Mouse (Mus musculus) embryonic facial prominence, embryonic 13.5 days (tissue): ENCODE measurements at regions not wholly inside any gene's neighbourhood (a gene's known extent, or its start where the extent isn't known, plus 50 kb on each side); places are given as distances from the start of the nearest gene placed in this dataset.

ENCODE experiments used
- ATAC-seq: fragments of 200-750 bp; cut with Nextera tagmentation; 2 replicates; pipeline ENCODE4 v1.8.0; 2017; ENCODE audit warnings: low read depth; ENCODE audit not compliant: insufficient number of reproducible peaks, insufficient read depth, low FRiP score, low TSS enrichment
- H3K27ac ChIP-seq: fragments of 300-500 bp; sonication (generic); 2 replicates; pipeline ENCODE4 v1.5.1; 2015; ENCODE audit warnings: moderate library complexity, mild to moderate bottlenecking, inconsistent platforms
- H3K27me3 ChIP-seq: fragments of 300-500 bp; sonication (generic); 2 replicates; pipeline ENCODE4 v1.6.1; 2015; ENCODE audit warnings: mild to moderate bottlenecking, inconsistent platforms
- H3K36me3 ChIP-seq: fragments of 300-500 bp; sonication (generic); 2 replicates; pipeline ENCODE4 v1.6.1; 2015; ENCODE audit warnings: mild to moderate bottlenecking, inconsistent platforms
- H3K4me1 ChIP-seq: fragments of 300-500 bp; sonication (generic); 2 replicates; pipeline ENCODE4 v1.6.1; 2015; ENCODE audit warnings: inconsistent platforms
- H3K4me2 ChIP-seq: fragments of 300-500 bp; sonication (generic); 2 replicates; pipeline ENCODE4 v1.6.1; 2015; ENCODE audit warnings: moderate library complexity, mild to moderate bottlenecking, inconsistent platforms
- H3K4me3 ChIP-seq: fragments of 300-500 bp; sonication (generic); 2 replicates; pipeline ENCODE4 v1.5.1; 2015; ENCODE audit warnings: mild to moderate bottlenecking, inconsistent platforms
- H3K9ac ChIP-seq: fragments of 300-500 bp; sonication (generic); 2 replicates; pipeline ENCODE4 v1.6.1; 2015; ENCODE audit warnings: mild to moderate bottlenecking, inconsistent platforms
- H3K9me3 ChIP-seq: fragments of 300-500 bp; sonication (generic); 2 replicates; pipeline ENCODE4 v1.6.1; 2016; ENCODE audit warnings: inconsistent platforms
- WGBS: fragments of 180-500 bp; shearing (Covaris S2); methylation state at CpG from one replicate; pipeline ENCODE4 v1.1.7; 2015; ENCODE audit warnings: mixed read lengths; 5-methylcytosine and 5-hydroxymethylcytosine counted together

DNA sequence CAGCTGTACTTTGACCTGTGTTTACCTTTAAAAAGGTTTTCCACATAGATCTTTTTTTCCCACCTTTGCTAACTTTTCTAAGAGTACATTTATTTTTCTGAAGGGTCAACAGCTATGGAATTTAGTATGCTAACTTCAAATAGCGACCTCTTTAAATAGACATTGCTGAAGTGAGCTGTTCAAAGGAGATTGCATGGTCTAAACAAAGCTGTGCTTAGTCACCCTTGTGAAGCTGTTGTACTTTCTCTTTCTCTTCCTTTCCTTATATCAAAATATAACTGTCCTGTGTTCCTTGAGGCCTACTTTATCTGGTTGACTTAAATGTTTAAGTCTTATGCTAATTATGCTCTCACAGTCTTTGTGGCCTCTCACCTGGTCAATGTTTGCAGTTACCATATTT, 1416.2 kb upstream of the Zeb2 start:
- 61% methylated on average over 1 of the region's 1 CpGs for WGBS

GRCm38 (mm10) chr2:46530686-46531085, 1413.5 kb upstream of the Zeb2 start:
- Histone ChIP-seq H3K4me3 (no peak overlapping the region), H3K4me1 (no peaks in the 10 kb centered on the region), H3K9ac (no peak overlapping the region), H3K27ac (no peak overlapping the region), H3K36me3 (no peaks in the 10 kb centered on the region), H3K9me3 (no peaks in the 10 kb centered on the region), H3K4me2 (no peak overlapping the region), H3K27me3 (no peaks in the 10 kb centered on the region)
- WGBS = 83% methylated on average over 1 of the region's 1 CpGs
- no peak for ATAC-seq

More for the DNA sequence above, 1416.2 kb upstream of the Zeb2 start:
- Histone ChIP-seq H3K4me1 (peaks cover 4% of the 10 kb centered on the region; the same call in 1 of the 2 replicates), H3K4me3 (no peak overlapping the region), H3K27ac (no peak overlapping the region), H3K9me3 (no peaks in the 10 kb centered on the region), H3K27me3 (no peaks in the 10 kb centered on the region), H3K36me3 (no peaks in the 10 kb centered on the region), H3K9ac (no peak overlapping the region), H3K4me2 (no peak overlapping the region)
- ATAC-seq = no peak

GRCm38 (mm10) chr2:46525223-46525622, 1408.0 kb upstream of the Zeb2 start:
- ATAC-seq = no peak
- 78% methylated on average over 4 of the region's 4 CpGs for WGBS
- no peaks in the 10 kb centered on the region for H3K27me3 ChIP-seq

DNA sequence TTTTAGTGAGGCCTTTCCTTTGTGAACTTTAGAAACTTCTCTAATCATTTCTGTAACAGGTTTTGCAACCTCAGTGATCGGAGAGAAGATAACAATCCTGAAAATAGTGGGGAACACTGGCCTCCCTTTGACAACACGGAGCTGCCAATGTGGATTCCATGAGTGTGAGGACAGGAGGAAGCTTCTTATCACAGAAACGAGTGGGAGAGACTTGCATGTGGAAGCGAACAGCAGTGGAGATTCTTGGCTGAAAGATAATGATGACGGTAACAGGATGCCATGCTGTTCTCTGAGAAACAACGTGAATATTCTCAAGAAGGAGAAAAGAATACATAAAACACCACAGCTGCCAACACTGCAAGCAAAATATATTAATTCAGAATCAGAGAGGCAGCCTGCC, 1407.4 kb upstream of the Zeb2 start:
- no peak for ATAC-seq
- H3K4me3 ChIP-seq = no peak overlapping the region
- no peaks in the 10 kb centered on the region for H3K9me3 ChIP-seq
- no peak overlapping the region for H3K4me2 ChIP-seq
- no peak overlapping the region for H3K9ac ChIP-seq
- 61% methylated on average over 6 of the region's 6 CpGs for WGBS
- H3K36me3 ChIP-seq = no peaks in the 10 kb centered on the region
- no peaks in the 10 kb centered on the region for H3K27me3 ChIP-seq
- H3K4me1 ChIP-seq = no peaks in the 10 kb centered on the region
- H3K27ac ChIP-seq = no peak overlapping the region

More at GRCm38 (mm10) chr2:46525223-46525622, 1408.0 kb upstream of the Zeb2 start:
- Histone ChIP-seq H3K4me3 (no peak overlapping the region), H3K9me3 (no peaks in the 10 kb centered on the region), H3K9ac (no peak overlapping the region), H3K4me2 (no peak overlapping the region), H3K27ac (no peak overlapping the region), H3K4me1 (no peaks in the 10 kb centered on the region), H3K36me3 (no peaks in the 10 kb centered on the region)

DNA sequence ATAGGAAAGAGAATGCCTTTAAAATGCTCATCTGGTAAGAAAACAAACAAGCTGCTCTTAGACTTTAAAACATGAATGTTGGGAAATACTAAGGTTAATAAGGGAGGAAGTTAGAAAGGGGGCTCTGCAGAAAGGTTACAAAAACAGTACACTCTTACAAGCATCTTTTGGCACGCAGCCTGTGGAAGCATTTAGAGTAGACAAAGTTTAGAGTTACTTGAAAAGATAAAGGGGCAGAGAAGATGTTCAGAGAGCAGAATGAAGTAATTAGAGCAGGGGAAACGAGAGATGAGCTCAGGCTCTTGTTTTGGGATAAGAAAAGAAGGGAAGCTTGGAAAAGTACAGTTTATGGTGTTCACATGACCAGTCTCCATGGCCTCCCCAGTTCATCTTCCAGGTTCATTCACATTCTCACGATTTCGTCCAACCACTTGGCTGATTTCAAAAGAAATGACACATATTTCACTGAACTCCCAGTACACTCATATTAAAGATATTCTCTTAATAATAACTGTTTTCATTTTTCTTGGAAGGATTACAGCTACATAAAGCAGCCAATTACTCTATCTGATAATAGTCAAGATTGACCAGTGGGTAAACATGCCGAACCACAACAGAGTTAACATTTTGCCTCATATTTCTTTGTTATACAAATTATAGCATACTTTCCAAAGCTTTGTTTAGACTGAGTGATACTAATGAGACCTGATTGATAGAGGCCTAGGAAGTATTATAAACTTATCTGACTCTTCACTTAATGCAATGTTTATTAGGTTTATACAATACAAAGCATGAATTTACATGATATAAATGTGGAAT, 1404.2 kb upstream of the Zeb2 start:
- H3K9ac ChIP-seq = no peak overlapping the region
- H3K27me3 ChIP-seq = no peaks in the 10 kb centered on the region
- H3K4me1 ChIP-seq = no peaks in the 10 kb centered on the region
- no peaks in the 10 kb centered on the region for H3K36me3 ChIP-seq
- H3K4me3 ChIP-seq = no peak overlapping the region
- ATAC-seq = no peak
- no peak overlapping the region for H3K27ac ChIP-seq
- 65% methylated on average over 5 of the region's 5 CpGs for WGBS
- H3K9me3 ChIP-seq = no peaks in the 10 kb centered on the region
- H3K4me2 ChIP-seq = no peak overlapping the region

DNA sequence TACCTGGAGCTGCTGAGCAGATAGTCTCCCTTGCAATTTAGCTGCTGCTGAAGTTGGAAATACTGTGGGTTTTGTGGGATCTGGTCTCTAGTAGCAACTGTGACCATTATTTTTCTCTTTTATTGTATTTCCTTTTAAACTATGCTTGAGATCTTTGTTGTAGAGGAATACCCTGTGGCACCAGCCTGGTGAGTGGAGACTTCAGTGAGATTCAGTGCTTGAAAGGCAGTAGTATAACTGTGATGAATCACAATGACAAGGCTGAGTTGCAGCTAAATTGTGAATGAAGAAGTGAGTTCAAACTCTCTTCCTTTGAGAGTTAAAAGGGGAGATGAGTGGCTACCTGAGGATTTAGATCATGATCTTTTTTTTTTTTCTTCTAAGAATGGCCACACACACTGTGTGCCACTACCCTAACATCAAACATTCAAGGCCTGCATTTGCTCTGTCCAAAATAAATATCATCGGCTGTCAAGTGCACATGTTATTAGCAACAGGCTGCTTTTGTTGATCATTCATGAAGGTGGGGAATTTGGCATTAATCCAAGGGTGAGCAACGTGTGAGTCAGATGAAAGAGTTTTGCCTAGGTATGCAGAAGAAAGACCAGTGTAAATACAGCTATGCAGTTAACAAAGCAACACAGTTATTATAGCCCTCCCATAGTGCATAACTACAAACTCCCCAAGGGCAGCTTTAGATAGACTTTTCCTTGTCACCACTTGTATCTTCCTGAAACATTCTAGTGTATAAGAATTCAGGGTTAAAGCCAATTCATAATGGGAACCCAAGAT, 1395.2 kb upstream of the Zeb2 start:
- no peaks in the 10 kb centered on the region for H3K36me3 ChIP-seq
- H3K27me3 ChIP-seq = no peaks in the 10 kb centered on the region
- H3K4me2 ChIP-seq = no peak overlapping the region
- H3K4me1 ChIP-seq = no peaks in the 10 kb centered on the region
- 52% methylated on average over 2 of the region's 2 CpGs for WGBS
- ATAC-seq = no peak
- no peak overlapping the region for H3K9ac ChIP-seq
- no peaks in the 10 kb centered on the region for H3K9me3 ChIP-seq
- H3K4me3 ChIP-seq = no peak overlapping the region
- no peak overlapping the region for H3K27ac ChIP-seq

DNA sequence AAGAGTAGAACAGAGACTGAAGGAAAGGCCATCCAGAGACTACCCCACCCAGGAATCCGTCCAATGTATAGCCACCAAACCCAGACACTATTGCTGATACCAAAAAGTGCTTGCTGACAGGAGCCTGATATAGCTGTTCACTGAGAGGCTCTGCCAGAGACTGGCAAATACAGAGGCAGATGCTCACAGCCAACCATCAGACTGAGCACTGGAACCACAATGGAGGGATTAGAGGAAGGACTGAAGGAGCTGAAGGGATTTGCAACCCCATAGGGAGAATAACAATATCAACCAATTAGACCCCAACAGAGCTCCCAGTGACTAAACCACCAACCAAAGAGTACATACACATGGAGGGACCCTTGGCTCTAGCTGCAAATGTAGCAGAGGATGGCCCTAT, 1389.8 kb upstream of the Zeb2 start:
- H3K4me3 ChIP-seq = no peak overlapping the region
- no peak overlapping the region for H3K4me2 ChIP-seq
- H3K27me3 ChIP-seq = no peaks in the 10 kb centered on the region
- H3K4me1 ChIP-seq = no peaks in the 10 kb centered on the region
- 67% methylated on average over 1 of the region's 1 CpGs for WGBS
- H3K9me3 ChIP-seq = no peaks in the 10 kb centered on the region
- no peak for ATAC-seq
- no peak overlapping the region for H3K9ac ChIP-seq
- no peak overlapping the region for H3K27ac ChIP-seq
- H3K36me3 ChIP-seq = no peaks in the 10 kb centered on the region

DNA sequence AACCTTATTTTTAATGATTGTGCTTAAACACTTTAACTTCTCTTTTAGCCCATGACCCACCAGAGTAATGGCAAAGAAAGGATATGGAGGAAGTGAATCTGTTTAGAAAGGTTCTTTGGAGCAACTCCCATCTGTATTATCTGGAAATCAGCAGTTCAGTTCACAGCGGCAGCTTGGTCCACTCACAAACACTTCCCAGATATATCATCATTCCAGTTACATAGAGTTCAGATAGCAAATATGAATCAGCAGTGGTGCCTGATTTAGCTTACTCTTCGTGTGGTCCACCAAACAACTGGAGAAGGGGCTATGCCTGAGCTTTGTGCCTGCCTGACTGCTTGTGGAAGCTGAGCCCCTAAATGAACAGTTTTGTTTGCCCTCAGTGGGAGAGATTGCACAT, 1385.9 kb upstream of the Zeb2 start:
- no peak overlapping the region for H3K9ac ChIP-seq
- H3K4me1 ChIP-seq = no peaks in the 10 kb centered on the region
- H3K27me3 ChIP-seq = no peaks in the 10 kb centered on the region
- no peaks in the 10 kb centered on the region for H3K9me3 ChIP-seq
- no peak overlapping the region for H3K4me3 ChIP-seq
- no peak overlapping the region for H3K27ac ChIP-seq
- no peak for ATAC-seq
- WGBS = 79% methylated on average over 2 of the region's 2 CpGs
- H3K4me2 ChIP-seq = no peak overlapping the region
- no peaks in the 10 kb centered on the region for H3K36me3 ChIP-seq

DNA sequence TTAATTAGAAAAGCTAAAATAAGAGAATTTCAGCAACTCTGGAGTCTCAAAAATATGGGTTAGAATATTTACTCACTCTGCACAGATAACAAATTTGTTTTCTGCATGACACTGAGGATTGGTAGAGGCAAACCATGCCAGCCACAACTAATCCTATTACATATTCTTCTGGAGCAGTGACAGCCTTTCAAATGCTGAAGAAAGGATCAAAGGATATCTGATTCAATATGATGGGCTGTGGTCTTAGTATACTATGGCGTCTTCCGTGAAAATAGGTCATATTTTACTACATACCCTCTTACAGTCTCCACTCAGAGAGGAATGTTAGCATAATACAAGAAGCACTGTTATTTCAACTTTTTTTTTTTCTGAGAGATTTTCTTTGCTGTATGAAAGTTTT, 1375.1 kb upstream of the Zeb2 start:
- H3K27me3 ChIP-seq = no peaks in the 10 kb centered on the region
- no peak overlapping the region for H3K4me3 ChIP-seq
- no peak overlapping the region for H3K27ac ChIP-seq
- no peaks in the 10 kb centered on the region for H3K36me3 ChIP-seq
- H3K9me3 ChIP-seq = no peaks in the 10 kb centered on the region
- no peaks in the 10 kb centered on the region for H3K4me1 ChIP-seq
- no peak overlapping the region for H3K9ac ChIP-seq
- WGBS = 22% methylated on average over 2 of the region's 2 CpGs
- no peak overlapping the region for H3K4me2 ChIP-seq
- ATAC-seq = no peak

DNA sequence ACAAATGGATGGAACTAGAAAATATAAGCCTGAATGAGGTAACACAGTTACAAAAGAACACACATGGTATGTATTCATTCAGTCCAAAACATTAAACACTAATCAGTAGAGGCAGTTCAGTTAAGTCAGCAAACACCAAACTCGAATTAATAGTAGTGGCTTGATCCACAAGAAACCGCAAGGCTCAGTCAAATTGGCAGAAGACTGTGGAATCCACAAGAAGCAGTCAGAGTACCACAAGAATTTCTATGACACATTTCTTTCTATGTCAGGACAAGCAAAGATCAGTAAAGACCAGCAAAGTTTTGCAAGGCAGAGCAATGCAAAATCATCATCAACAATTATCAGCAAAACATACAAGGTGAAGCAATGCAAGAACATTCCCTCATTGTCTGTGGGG, 1373.9 kb upstream of the Zeb2 start:
- H3K9ac ChIP-seq = no peak overlapping the region
- H3K9me3 ChIP-seq = no peaks in the 10 kb centered on the region
- no peak overlapping the region for H3K4me2 ChIP-seq
- WGBS = 54% methylated on average over 2 of the region's 2 CpGs
- H3K4me3 ChIP-seq = no peak overlapping the region
- no peaks in the 10 kb centered on the region for H3K4me1 ChIP-seq
- no peak overlapping the region for H3K27ac ChIP-seq
- ATAC-seq = no peak
- H3K36me3 ChIP-seq = no peaks in the 10 kb centered on the region
- H3K27me3 ChIP-seq = no peaks in the 10 kb centered on the region

DNA sequence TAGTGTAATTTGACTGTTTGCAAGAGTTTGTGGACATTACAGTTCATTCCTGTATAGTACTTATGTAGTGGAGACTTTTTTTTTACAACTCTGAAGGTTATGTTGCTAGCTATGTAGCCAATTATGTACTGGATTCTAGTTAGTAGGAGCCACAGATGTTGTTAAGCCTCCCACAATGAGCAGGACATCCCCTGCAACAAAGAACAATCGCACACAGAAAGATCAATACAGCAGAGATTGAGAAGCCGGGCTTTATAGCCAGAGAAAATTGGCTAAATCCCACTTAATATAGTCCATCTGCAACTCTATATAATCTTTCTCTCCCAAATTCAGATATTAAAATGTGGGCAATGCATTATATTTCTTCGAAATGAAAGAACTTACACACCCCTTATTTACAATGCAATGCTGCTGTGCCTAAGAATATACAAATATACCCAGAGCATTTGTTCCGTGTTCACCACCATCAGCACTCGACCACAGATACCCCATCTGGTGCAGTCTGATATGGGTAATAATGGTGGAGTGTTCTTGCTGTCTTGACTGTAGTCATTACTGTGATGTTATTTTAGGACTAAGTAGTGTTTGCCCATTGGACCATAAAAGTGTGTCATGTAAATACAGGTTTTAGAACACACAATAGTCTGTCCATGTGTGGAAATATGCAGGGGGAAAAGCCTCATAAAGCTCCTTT, 1351.9 kb upstream of the Zeb2 start:
- Histone ChIP-seq H3K36me3 (no peaks in the 10 kb centered on the region), H3K27ac (no peak overlapping the region), H3K27me3 (no peaks in the 10 kb centered on the region), H3K9ac (no peak overlapping the region), H3K9me3 (no peaks in the 10 kb centered on the region), H3K4me3 (no peak overlapping the region), H3K4me1 (peaks cover 5% of the 10 kb centered on the region), H3K4me2 (no peak overlapping the region)
- 66% methylated on average over 5 of the region's 5 CpGs for WGBS
- ATAC-seq = no peak
